Mouse (Mus musculus) thymus, adult 2 months (tissue): Measurements from ENCODE around the gene Gm20388.

Experiments
- CTCF ChIP-seq: fragments of 200-500 bp; IDR thresholded peaks from 2 replicates; pipeline ENCODE4 v1.5.1; 2012; ENCODE audit warnings: mild to moderate bottlenecking, control low read depth, low read length, moderate library complexity, borderline replicate concordance; ENCODE audit not compliant: control insufficient read depth, poor library complexity, insufficient read depth; ENCODE audit errors: extremely low read depth
- POLR2A ChIP-seq: fragments of 200-500 bp; IDR thresholded peaks from 2 replicates; pipeline ENCODE4 v1.6.1; 2012; ENCODE audit warnings: mild to moderate bottlenecking, low read length, control low read depth, moderate library complexity; ENCODE audit not compliant: control insufficient read depth, poor library complexity, insufficient read depth; ENCODE audit errors: extremely low read depth

DNA sequence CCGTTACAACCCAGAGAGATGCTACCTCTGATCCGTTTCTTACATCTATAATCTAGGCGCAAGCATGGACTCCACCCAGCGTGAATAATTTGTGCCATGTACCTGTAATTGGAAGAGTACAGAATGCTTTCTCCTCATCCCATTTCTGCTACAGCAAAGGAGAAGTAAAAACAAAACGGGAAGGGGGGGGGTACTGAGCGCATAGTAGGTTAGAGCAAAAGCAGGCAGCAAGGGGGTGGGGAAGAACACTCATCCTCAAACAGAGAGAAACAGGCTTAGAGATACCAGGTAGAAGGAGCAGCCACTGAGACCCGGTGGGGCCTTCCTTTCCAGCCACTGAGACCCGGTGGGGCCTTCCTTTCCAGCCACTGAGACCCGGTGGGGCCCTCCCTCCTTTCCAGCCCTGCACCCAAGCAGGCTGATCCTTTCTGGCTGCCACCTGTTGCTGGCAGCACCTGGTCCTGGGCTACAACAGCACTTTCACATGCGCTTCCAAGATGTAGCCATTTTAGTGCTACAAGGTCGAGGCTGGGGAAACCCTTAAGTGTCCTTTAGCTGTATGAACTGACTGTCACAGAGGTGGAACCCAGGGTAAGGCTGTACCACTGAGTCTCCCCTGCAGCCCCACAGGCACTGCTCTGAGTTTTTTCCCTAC is 4451.3 kb downstream of the Gm20388 start:
- TF ChIP-seq POLR2A (no peak), CTCF (no peak)
